In genomic region chr1:72105435-72106057, GRCm38 (mm10) we compare ENCODE assay signal across 30 mouse cellular contexts.
DNase-seq lines count a peak whose midpoint lies in the region; TF ChIP-seq lines count a peak whose summit lies in the region.
"Had no signal": no experiment of that assay in that cellular context is flagged by ENCODE, and none has a peak within 500 bp of the region (broad histone marks: within the 10 kb centered on the region; RNA-seq: fewer than 3 reads in every experiment).

No protein-coding gene starts in this region.

- WGBS in kidney, adult 2 months, result 67% methylated on average over 5 of the region's 5 CpGs

- no peak overlapping the region for H3K4me3 ChIP-seq in kidney, adult 2 months (ENCODE audit: insufficient read depth, low read depth, low read length)
- H3K4me3 ChIP-seq: erythroblast, embryonic 14.5 days; forebrain, embryonic 12.5 days; heart, embryonic 10.5 days; heart, embryonic 15.5 days; limb, embryonic 10.5 days; limb, embryonic 15.5 days; liver, embryonic 13.5 days; midbrain, embryonic 10.5 days; neural tube, embryonic 15.5 days; stomach, embryonic 15.5 days had no signal

- DNase-seq in adrenal gland, adult 2 months, result peak; percentile 24
- DNase-seq in adrenal gland, postnatal 10 days, result no peak
- DNase-seq in kidney, adult 2 months, result peak; percentile 40
- DNase-seq in kidney, postnatal 10 days, result no peak
- peak; percentile 2 for DNase-seq in 416B (ENCODE audit: low read depth)
- peak; percentile 40 for DNase-seq in forelimb bud, embryonic 11.5 days (ENCODE audit: low read depth, low spot score)
- no peak for DNase-seq in urinary bladder, postnatal 4 days (ENCODE audit: low spot score in 2 of 2)
- no peak for DNase-seq in neural tube, embryonic 10.5 days (ENCODE audit: extremely low spot score, low spot score)
- DNase-seq: B cell, adult 2 months; cerebellum, adult 8-10 months; cerebellum, postnatal 25 days; gastrocnemius, postnatal 14 days; kidney, postnatal 14 days; layer of hippocampus, postnatal 36 days; liver, embryonic 13.5 days; lung, adult 18-20 months; lung, postnatal 10 days; retina, postnatal 1 day; right cerebral cortex, postnatal 14 days; thymus, postnatal 14 days had no signal

- H3K36me3 ChIP-seq in kidney, adult 2 months (ENCODE audit: control insufficient read depth, insufficient read depth, low read length), result no peaks in the 10 kb centered on the region
- H3K36me3 ChIP-seq: forebrain, embryonic 12.5 days; heart, embryonic 10.5 days; heart, embryonic 15.5 days; limb, embryonic 10.5 days; limb, embryonic 15.5 days; liver, embryonic 13.5 days; midbrain, embryonic 10.5 days; neural tube, embryonic 15.5 days; stomach, embryonic 15.5 days had no signal

- TF ChIP-seq POLR2A in kidney, adult 2 months (IDR thresholded peaks at IDR 0.05; ENCODE audit: low read depth, low read length), result no peak

- no peak for TF ChIP-seq CTCF in kidney, adult 2 months (conservative IDR thresholded peaks at IDR 0.05; ENCODE audit: insufficient read depth, insufficient read length, low read depth, low read length)

- H3K27me3 ChIP-seq in kidney, adult 2 months (replicated peaks; ENCODE audit: control insufficient read depth, insufficient read depth, low read length), result no peaks in the 10 kb centered on the region
- H3K27me3 ChIP-seq: CH12.LX; forebrain, embryonic 12.5 days; heart, embryonic 15.5 days; limb, embryonic 15.5 days; liver, embryonic 13.5 days; neural tube, embryonic 15.5 days; stomach, embryonic 15.5 days had no signal

- no peaks in the 10 kb centered on the region for H3K4me1 ChIP-seq in kidney, adult 2 months (ENCODE audit: control insufficient read depth, insufficient read depth, low read length)
- H3K4me1 ChIP-seq: forebrain, embryonic 12.5 days; heart, embryonic 10.5 days; heart, embryonic 15.5 days; liver, embryonic 13.5 days; midbrain, embryonic 10.5 days; neural tube, embryonic 15.5 days; stomach, embryonic 15.5 days had no signal

- H3K27ac ChIP-seq in kidney, adult 2 months (ENCODE audit: insufficient read depth, low read depth, low read length), result no peak overlapping the region
- H3K27ac ChIP-seq: forebrain, embryonic 12.5 days; heart, embryonic 10.5 days; heart, embryonic 15.5 days; limb, embryonic 10.5 days; limb, embryonic 15.5 days; liver, embryonic 13.5 days; midbrain, embryonic 10.5 days; neural tube, embryonic 15.5 days; stomach, embryonic 15.5 days had no signal

Comparison
In these comparisons a context has a peak if more than half of its experiments do, and no peak if none do; other contexts are left out.
1. DNase-seq: peak in adrenal gland, adult 2 months (single experiment), kidney, adult 2 months (single experiment), 416B (single experiment) and forelimb bud, embryonic 11.5 days (single experiment); none in adrenal gland, postnatal 10 days (single experiment), kidney, postnatal 10 days (single experiment), urinary bladder, postnatal 4 days (0 of 2) and neural tube, embryonic 10.5 days (single experiment).